Mouse (Mus musculus) gastrocnemius, adult 8-10 months (tissue): Measurements from ENCODE around the gene Gm12216. TPM values are rescaled to one million over a fixed set of nuclear protein-coding genes. Genes with fewer than 3 reads are reported as not detected.

ENCODE experiments used
- DNase-seq, 2 experiments: peaks; one replicate each; pipeline ENCODE4 v3.0.0; 2022; ENCODE audit warnings: low spot score in 2 of 2
- total RNA-seq, 4 experiments: library from RNA; stranded (reverse); gene quantifications; 2 replicates each; pipeline ENCODE4 v1.2.4; 2022

Gm12216 gene
- total RNA-seq, 4 experiments from 2014 or later, result 0.36 to 2.1 (median 1.3) TPM

- no peak for DNase-seq
These were observed 37.1 kb downstream of the Gm12216 start for GRCm38 (mm10) chr11:53821945-53822338.

DNA sequence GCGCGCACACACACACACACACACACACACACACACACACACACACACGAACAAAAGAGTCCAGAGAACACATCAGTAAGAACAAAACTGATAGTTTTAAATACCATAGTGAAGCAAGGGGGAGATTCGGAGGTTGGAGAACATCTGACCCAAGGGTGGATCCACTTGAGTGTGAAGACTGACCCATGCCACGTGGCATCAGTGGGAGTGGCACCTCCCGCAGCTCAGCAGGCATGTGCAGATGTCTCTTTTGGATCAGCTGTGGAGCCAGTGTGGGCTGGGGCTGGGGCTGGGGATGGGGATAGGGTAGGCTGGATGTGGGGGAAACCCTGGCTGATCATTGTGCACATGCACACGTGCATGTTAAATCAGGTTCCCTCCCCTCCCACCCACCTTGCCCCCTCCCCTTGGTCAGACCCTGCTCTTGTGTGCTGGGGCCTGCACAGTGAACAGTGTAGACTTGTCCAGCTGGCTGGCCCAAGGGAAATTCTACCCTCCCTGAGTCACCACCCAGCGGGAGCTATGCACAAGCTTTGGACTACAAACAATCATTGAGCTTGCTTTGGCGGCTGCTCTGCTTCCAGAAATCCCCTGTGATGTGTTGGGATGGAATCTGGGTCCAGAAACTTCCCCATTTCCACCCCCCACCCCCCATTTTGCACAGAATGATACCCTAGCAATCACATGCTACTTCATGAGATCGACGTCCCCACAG is 37.7 kb downstream of the Gm12216 start:
- DNase-seq, result peak in 1 of 2 experiments; percentile 28

DNA sequence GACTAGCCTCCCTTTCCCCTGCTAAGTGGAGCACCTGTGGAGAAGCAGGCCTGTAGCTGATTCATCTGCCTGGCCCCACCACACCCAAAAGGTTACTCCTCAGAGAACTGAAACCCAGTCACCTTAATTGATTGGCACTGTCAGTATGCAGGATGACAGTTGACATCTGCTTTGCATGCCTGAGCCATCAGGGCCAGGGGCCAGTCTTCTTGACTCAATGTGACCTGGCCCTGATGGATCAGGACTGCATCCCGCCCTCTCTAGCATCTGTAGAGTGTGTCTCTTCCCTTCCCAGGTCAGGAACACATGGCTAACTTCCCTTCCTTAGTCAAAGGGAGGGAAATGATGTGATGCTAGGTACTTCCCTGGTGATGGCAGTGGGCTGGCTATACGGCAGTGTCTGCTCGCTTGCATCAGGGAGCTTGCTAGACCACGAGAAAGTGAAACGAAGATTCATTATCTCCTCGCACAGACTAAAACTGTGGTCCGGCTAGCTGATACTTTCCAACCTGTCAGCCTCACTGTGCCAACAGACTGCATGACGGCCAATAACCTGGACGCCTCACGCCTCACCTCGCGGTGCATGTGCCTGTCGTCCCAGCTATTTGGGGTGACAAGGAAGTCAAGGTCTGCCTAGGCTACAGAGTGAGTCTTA is 38.4 kb downstream of the Gm12216 start:
- DNase-seq, result no peak

GRCm38 (mm10) chr11:53819511-53819910 is 39.5 kb downstream of the Gm12216 start:
- DNase-seq, result no peak

DNA sequence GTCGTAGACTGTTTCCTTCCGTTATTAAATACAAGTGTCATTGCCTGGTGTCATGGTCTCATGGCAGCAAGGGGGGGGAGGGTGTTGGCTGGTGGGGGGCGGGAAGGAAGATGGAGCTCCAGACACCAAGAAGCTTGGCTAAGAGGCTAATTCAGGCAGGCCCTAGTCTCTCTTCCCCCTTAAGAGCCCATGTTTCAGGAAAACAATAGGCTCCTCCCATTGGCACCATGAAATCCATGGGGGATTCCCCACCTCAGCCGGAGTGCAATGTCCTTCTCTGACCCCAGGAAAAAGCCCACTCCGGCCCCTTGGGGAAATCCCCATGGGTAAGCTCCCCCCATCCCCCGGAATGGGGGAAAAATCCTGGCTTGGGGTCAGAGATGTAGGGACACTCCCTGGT is 40.3 kb downstream of the Gm12216 start:
- DNase-seq, result no peak

DNA sequence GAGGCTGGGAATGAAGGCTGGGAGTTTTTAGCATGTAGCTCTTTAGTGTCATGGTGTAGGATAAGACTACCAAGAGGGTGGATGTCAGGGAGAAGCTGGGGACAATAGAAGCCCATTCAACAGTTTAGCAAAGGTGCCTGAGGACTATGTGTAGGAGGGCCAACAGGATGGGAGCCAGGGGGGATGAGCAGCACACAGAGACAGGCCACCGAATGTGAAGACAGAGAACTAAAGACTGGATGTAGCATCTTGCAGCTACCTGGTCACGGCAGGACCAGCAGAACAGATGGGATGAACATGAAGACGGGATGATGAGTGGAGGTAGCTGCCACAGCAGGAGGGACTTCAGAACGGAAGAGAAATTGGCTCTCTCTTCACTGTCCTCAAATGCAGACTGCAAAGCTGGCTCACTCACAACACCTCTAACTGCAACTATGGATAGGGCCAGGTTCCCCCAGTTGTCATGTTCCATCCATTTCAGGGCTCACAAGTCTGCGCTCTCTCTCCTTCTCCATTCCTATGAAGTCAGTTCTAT is 42.1 kb downstream of the Gm12216 start:
- DNase-seq, result no peak

DNA sequence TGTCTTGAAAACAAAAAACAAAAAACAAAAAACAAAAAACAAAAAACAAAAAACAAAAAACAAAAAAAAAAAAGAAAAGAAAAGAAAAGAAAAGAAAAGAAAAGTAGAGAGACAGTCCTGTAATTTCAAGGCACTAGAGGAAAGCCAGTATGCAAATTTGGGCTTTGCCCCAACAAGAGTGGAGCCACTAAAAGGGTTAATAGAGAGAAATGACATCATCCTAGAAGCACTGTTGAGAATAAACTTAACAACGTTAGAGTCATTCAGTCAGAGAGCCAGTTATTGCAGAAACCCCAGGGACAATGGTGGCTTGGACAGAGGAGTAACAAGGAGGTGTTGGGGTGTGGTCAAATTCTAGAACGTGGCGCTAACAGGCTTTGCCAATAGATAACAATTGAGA is 44.2 kb downstream of the Gm12216 start:
- no peak for DNase-seq

GRCm38 (mm10) chr11:53813001-53813868 is 45.8 kb downstream of the Gm12216 start:
- DNase-seq, result peak; percentile 50 to 52

GRCm38 (mm10) chr11:53811312-53811711 is 47.7 kb downstream of the Gm12216 start:
- no peak for DNase-seq

DNA sequence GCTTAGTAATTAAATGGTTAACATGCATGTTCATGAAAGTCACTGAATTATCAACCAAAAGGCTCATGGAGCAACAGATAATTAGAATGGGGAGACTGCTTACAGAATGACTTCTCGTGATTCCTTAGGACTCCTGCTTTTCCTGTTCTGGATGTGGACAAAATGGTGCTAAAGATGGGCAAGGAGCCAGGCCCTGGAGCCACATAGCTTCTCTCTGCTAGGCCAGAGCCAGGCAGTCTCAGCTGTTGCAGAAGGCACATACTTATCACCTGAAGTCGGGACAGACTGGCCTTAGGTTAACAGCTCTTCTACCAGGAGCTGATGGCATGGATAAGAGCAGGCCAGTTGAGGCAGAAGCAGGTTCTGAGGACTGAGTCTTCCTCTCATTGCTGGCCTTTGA is 48.3 kb downstream of the Gm12216 start:
- DNase-seq, result no peak

DNA sequence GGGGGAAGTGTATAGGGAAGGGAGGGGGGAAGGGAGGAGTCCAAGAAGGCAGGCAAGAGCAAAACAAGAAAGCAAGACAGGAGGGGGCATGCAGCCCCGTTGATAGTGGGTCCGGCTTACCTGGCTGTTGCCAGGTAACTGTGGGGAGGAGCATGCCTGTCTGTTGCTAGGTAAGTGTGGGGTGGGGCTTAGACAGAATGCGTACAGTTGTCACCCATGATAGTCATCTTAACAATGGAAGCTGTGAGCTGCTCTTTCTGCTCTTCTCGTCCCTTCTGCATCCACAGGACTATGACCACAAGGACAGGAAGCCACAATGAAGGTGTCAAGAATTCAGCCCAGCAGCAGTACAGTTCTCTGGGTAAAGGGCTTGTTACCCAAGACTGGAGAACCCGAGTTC is 48.9 kb downstream of the Gm12216 start:
- no peak for DNase-seq

GRCm38 (mm10) chr11:53809354-53809753 is 49.7 kb downstream of the Gm12216 start:
- no peak for DNase-seq

- DNase-seq, result peak; percentile 67 to 69
These were observed 53.3 kb downstream of the Gm12216 start for GRCm38 (mm10) chr11:53805786-53806185.

DNA sequence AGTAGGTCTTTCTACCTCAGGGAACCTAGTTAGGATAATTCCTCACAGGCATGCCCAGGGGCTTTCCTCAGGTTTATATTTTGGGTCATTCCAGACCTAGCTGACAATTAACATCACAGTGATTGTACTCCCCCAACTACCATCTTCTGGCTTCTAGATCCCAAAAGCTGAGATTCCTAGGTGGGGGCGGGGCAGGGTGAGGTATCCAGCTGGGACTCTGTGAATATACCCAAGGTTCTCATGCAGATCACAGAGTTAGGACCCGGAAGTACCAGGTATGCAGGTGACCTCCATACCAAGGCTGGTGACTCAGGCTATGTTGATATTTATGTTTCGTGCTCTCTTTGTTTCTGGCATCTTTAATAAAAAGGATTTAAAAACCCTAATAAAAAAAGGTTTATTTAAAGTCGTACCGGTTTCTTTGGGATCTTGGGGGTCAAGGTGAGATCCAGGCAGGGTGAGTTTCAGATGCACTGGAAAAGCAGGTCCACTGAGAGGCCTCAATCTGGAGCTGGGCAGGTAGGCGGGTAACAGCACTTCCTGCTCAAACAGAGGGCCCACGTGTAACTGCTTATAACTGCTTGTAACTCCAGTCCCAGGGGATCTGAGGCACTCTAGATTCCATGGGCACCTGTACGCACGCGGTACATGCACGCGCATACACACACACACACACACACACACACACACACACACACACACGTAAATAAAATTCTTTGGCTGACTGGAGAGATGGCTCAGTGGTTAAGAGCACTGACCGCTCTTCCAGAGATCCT is 54.3 kb downstream of the Gm12216 start:
- DNase-seq, result no peak

GRCm38 (mm10) chr11:53803494-53803893 is 55.6 kb downstream of the Gm12216 start:
- DNase-seq, result no peak

DNA sequence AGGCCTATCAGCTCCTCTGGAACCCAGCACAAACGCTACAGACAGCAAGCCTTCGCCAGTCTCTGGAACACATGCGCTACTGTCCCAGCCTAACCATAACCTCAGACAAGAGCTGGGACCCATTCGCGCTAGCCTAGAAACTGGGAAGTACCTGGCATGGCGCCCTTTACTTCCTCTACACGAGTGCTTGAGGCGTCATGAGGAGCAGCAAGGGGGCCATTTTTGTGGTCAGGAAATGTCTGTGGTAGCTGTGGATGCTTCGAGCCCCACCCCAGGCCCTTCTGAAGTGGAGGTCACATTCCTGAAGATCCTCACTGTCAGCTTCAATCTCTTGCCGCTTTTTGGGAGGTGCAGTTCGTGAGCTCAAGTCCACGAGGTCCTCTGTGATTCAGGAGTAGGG is 56.0 kb downstream of the Gm12216 start:
- DNase-seq, result no peak

- DNase-seq, result no peak
These were observed 58.1 kb downstream of the Gm12216 start for GRCm38 (mm10) chr11:53800975-53801374.

DNA sequence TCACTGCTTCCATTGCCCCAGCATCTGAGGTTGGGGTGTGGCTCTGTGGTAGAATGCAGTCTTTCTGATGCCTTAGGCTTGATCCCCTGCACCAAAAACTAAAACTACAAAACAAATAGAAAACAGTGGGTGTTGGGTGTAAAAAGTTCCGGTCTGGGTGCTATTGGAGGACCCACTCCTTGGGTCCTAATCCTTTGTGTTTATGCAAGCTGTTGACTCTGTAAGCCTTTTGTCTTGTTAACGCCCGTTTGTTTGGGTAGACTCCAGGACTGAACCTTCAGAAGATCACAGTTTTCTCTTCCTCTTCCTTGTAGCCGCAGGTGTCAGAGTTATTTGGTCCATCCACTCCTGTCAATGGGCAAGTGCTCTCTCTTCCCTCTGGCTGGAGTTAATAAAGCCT is 59.0 kb downstream of the Gm12216 start:
- DNase-seq, result no peak

- no peak for DNase-seq
These were observed 60.9 kb downstream of the Gm12216 start for GRCm38 (mm10) chr11:53798041-53798711.

GRCm38 (mm10) chr11:53797386-53797920 is 61.6 kb downstream of the Gm12216 start:
- DNase-seq, result no peak
